Mouse (Mus musculus) heart, postnatal 0 days (tissue): ENCODE measurements around the gene Fyb. TPM values are rescaled to one million over a fixed set of nuclear protein-coding genes. Genes with fewer than 3 reads are reported as not detected.

Experiments
- ATAC-seq: fragments of 200-750 bp; cut with Nextera tagmentation; 2 replicates; pipeline ENCODE4 v1.8.0; 2017; ENCODE audit warnings: low read depth, moderate number of reproducible peaks, moderate library complexity; ENCODE audit not compliant: insufficient read depth
- DNase-seq: peaks from one replicate; pipeline ENCODE4 v3.0.0-alpha.2; 2016; ENCODE audit warnings: low spot score
- H3K27ac ChIP-seq: fragments of 300-500 bp; sonication (generic); 2 replicates; pipeline ENCODE4 v1.5.1; 2014; ENCODE audit warnings: low read depth, mild to moderate bottlenecking
- H3K27me3 ChIP-seq: fragments of 300-500 bp; sonication (generic); 2 replicates; pipeline ENCODE4 v1.6.1; 2014; ENCODE audit warnings: low read length, mixed read lengths; ENCODE audit not compliant: control insufficient read depth, insufficient read depth
- H3K36me3 ChIP-seq: fragments of 300-500 bp; sonication (generic); replicated peaks from 2 replicates; pipeline ENCODE4 v1.6.1; 2014; ENCODE audit warnings: low read length, mixed read lengths; ENCODE audit not compliant: control insufficient read depth, insufficient read depth
- H3K4me1 ChIP-seq: fragments of 300-500 bp; sonication (generic); 2 replicates; pipeline ENCODE4 v1.6.1; 2014; ENCODE audit warnings: antibody characterized with exemption; ENCODE audit not compliant: control insufficient read depth, insufficient read depth
- H3K4me2 ChIP-seq: fragments of 300-500 bp; sonication (generic); 2 replicates; pipeline ENCODE4 v1.6.1; 2014; ENCODE audit warnings: low read depth, mild to moderate bottlenecking, low read length, moderate library complexity
- H3K4me3 ChIP-seq: fragments of 300-500 bp; sonication (generic); 2 replicates; pipeline ENCODE4 v1.5.1; 2014; ENCODE audit warnings: low read depth, low read length
- H3K9ac ChIP-seq: fragments of 300-500 bp; sonication (generic); replicated peaks from 2 replicates; pipeline ENCODE4 v1.6.1; 2014; ENCODE audit warnings: low read depth, low read length, mixed read lengths
- H3K9me3 ChIP-seq: fragments of 300-500 bp; sonication (generic); replicated peaks from 2 replicates; pipeline ENCODE4 v1.6.1; 2016; ENCODE audit warnings: low read length; ENCODE audit not compliant: control insufficient read depth
- CTCF ChIP-seq: IDR thresholded peaks from 2 replicates; pipeline ENCODE4 v1.5.1; 2016; ENCODE audit warnings: antibody characterized with exemption, control low read depth, low read depth
- EP300 ChIP-seq: IDR thresholded peaks from 2 replicates; pipeline ENCODE4 v1.6.1; 2016; ENCODE audit warnings: antibody characterized with exemption, low read depth
- WGBS: fragments of 180-500 bp; shearing (Covaris S2); extraction: QIAGEN DNeasy Blood & Tissue Kit; methylation state at CpG from one replicate; pipeline ENCODE4 v1.1.7; 2014; 5-methylcytosine and 5-hydroxymethylcytosine counted together
- polyA plus RNA-seq: library from polyadenylated mRNA; unstranded; fragments of >200 nt; fragmentation: Nextera tagmentation; extraction: Ambion mirVana; gene quantifications from 2 replicates; pipeline ENCODE4 v1.2.1, GENCODE M21; 2015
- total RNA-seq: library from RNA; depleted of rRNA; stranded (reverse); fragments of >200 nt; gene quantifications from 2 replicates; pipeline ENCODE4 v1.2.3, GENCODE M21; 2014; ENCODE audit warnings: low replicate concordance

Gene Fyb
- total and polyA plus RNA-seq, 2 experiments from 2014 or later, result 1.8 TPM; not detected in 1

DNA sequence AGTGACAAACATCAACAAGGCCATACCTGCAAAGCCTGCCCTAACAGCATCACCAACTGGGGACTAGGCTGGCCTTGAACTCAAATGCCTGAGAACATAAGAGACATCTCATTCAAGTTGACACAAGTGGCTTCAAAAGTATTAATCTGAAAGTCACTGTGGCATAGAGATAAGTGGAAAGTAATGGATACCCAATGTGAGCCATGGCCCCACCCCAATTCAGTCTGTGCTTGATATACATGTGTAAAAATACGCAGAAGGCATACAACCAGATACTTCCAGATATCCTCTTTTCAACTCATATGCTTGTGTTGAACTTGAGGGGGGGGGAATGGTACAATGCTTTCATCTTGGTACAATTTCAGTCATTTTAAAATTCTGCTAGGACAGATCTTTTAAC is 124.4 kb downstream of the Fyb start:
- no peaks in the 10 kb centered on the region for H3K9me3 ChIP-seq
- ATAC-seq, result no peak
- TF ChIP-seq EP300 (no peak), CTCF (no peak)
- WGBS, result 91% methylated on average over 1 of the region's 1 CpGs
- no peak overlapping the region for H3K27ac ChIP-seq
- H3K36me3 ChIP-seq, result no peaks in the 10 kb centered on the region
- H3K4me1 ChIP-seq, result no peaks in the 10 kb centered on the region
- no peak overlapping the region for H3K4me2 ChIP-seq
- no peak overlapping the region for H3K4me3 ChIP-seq
- H3K27me3 ChIP-seq, result no peaks in the 10 kb centered on the region
- H3K9ac ChIP-seq, result no peak overlapping the region
- DNase-seq, result no peak

DNA sequence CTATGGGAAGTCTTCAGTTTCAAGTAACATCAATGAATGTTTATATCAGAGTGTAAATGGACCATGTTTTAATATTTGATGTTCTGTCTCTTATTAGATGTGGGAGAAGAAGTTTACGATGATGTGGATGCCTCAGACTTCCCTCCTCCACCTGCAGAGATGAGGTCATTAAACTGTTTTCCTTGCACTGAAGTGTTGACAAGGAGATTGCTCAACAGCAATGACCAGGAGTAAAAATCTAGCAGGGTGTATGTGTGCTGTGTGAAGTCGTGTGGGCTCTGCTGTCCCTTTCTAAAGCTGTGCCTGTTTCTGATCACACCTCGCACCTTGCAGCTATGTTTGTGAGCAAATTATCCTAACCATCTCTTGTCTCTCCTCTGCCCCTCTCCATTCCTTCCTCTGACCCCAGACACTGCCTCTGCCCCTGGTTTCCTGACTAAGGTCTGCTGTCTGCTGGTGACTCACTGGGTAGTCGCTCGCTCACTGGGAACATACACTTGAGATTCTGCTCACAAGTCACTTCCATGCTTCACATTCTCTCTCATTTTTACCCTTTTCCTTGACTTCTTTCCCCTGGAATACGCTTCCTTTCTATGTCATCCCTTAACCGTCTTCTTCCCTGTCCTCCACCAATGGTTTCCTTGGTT is 126.2 kb downstream of the Fyb start:
- Histone ChIP-seq H3K27me3 (no peaks in the 10 kb centered on the region), H3K4me2 (no peak overlapping the region), H3K9me3 (no peaks in the 10 kb centered on the region), H3K4me3 (no peak overlapping the region), H3K27ac (no peak overlapping the region), H3K4me1 (no peaks in the 10 kb centered on the region), H3K36me3 (no peaks in the 10 kb centered on the region), H3K9ac (no peak overlapping the region)
- ATAC-seq (no peak), DNase-seq (no peak)
- WGBS, result 47% methylated on average over 7 of the region's 7 CpGs
- TF ChIP-seq CTCF (no peak), EP300 (no peak)

DNA sequence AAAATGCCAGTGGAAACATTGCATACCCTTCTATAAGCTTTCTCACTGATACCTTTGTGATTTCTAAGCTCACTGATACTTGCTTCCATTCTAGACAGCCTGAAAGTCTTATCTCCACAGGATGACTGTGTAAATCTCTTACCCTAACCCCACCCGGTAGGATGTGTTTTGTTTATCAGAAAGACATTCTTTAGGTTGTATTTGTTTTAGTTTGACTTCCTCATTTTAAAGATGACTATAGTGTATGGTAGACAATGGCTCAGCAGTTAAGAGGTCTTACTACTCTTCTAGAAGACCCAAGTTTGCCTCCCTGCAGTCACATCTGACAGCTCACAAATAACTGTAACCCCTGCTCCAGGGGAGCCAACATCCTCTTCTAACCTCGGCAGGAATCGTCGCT is 130.4 kb downstream of the Fyb start:
- H3K27ac ChIP-seq, result no peak overlapping the region
- no peaks in the 10 kb centered on the region for H3K9me3 ChIP-seq
- 53% methylated on average over 4 of the region's 4 CpGs for WGBS
- ATAC-seq (no peak), DNase-seq (no peak)
- no peaks in the 10 kb centered on the region for H3K27me3 ChIP-seq
- no peak overlapping the region for H3K9ac ChIP-seq
- H3K36me3 ChIP-seq, result no peaks in the 10 kb centered on the region
- no peak overlapping the region for H3K4me2 ChIP-seq
- H3K4me3 ChIP-seq, result no peak overlapping the region
- TF ChIP-seq EP300 (no peak), CTCF (no peak)
- H3K4me1 ChIP-seq, result no peaks in the 10 kb centered on the region

DNA sequence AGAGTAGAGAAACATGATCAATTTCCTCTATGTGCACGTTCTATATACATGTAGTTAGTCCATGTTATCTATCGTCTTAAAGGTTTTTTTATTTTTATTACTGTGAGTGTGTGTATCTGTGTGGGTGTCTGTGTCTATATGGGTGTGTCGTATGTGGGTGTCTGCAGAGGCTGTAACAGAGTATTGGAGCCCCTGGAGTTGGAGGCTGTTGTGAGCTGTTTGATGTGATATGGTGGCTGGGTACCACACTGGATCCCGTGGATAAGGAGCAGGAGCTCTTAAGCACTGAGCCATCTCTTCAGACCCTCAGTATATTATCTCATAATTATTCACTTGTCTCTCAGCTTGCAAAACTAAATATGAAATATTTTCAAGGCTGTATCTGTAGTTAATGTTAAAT is 135.4 kb downstream of the Fyb start:
- Histone ChIP-seq H3K4me3 (no peak overlapping the region), H3K4me1 (no peaks in the 10 kb centered on the region), H3K9ac (no peak overlapping the region), H3K36me3 (no peaks in the 10 kb centered on the region), H3K9me3 (no peaks in the 10 kb centered on the region), H3K4me2 (no peak overlapping the region), H3K27ac (no peak overlapping the region), H3K27me3 (no peaks in the 10 kb centered on the region)
- DNase-seq (no peak), ATAC-seq (no peak)
- 75% methylated on average over 4 of the region's 4 CpGs for WGBS
- TF ChIP-seq EP300 (no peak), CTCF (no peak)

DNA sequence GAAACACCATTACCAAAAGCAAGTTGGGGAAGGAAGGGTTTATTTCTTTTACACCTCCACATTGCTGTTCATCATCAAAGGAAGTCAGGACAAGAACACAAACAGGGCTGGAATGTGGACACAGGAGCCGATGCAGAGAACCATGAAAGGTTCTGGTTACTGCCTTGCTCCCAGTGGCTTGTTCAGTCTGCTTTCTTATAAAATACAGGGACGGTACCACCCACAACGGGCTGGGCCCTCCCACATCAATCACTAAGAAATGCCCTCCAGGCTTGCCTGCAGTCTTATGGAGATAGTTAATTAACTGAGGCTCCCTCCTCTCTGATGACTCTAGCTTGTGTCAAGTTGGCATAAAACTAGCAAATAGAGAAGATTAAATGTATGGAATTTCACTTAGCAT is 139.3 kb downstream of the Fyb start:
- Histone ChIP-seq H3K4me2 (no peak overlapping the region), H3K36me3 (no peaks in the 10 kb centered on the region), H3K4me1 (no peaks in the 10 kb centered on the region), H3K27me3 (no peaks in the 10 kb centered on the region), H3K27ac (no peak overlapping the region), H3K9ac (no peak overlapping the region), H3K4me3 (no peak overlapping the region), H3K9me3 (no peaks in the 10 kb centered on the region)
- DNase-seq (no peak), ATAC-seq (no peak)
- TF ChIP-seq EP300 (no peak), CTCF (no peak)
- WGBS, result 51% methylated on average over 3 of the region's 3 CpGs

DNA sequence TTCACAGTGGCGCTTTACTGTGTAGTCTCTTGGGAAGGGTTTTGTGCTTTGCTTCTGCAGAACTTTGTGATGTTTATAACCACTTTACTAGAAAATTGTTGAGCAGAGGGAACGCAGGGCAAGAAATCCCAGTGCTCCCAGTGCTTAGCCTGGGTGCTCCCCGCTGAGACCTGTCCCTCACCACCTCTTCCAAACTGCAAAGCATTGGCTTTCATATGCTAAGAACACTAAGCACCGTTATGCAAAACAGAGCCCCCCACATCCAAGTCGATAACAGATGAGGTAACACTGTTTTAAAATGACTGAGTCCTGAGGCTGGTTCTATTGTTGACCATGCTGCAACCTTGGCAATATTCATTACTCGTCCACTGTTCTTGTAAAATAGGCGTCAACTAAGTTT is 141.3 kb downstream of the Fyb start:
- Histone ChIP-seq H3K4me3 (no peak overlapping the region), H3K27ac (no peak overlapping the region), H3K9ac (no peak overlapping the region), H3K36me3 (no peaks in the 10 kb centered on the region), H3K4me1 (no peaks in the 10 kb centered on the region), H3K4me2 (no peak overlapping the region), H3K27me3 (no peaks in the 10 kb centered on the region), H3K9me3 (no peaks in the 10 kb centered on the region)
- ATAC-seq (no peak), DNase-seq (no peak)
- WGBS, result 59% methylated on average over 7 of the region's 7 CpGs
- TF ChIP-seq CTCF (no peak), EP300 (no peak)
